Mouse (Mus musculus): ENCODE results near the gene Adamts9. TPM values are rescaled to one million over a fixed set of nuclear protein-coding genes. Genes with fewer than 3 reads are reported as not detected.

Gene Adamts9
- total and polyA plus RNA-seq, 2 experiments from 2014 or later = 2.0 to 9.4 TPM

GRCm38 (mm10) chr6:92809818-92810217 is 133.5 kb downstream of the Adamts9 start:
- Histone ChIP-seq H3K9me3 (ENCODE audit: low read length) (no peaks in the 10 kb centered on the region), H3K36me3 (ENCODE audit: insufficient read depth, low read length) (no peaks in the 10 kb centered on the region), H3K4me3 (ENCODE audit: low read depth, low read length) (no peak overlapping the region), H3K9ac (replicated peaks; ENCODE audit: low read length, poor library complexity, severe bottlenecking) (no peak overlapping the region), H3K27me3 (ENCODE audit: insufficient read depth, low read length) (no peaks in the 10 kb centered on the region), H3K27ac (ENCODE audit: low read depth, low read length) (no peak overlapping the region), H3K4me1 (ENCODE audit: insufficient read depth, low read length) (no peaks in the 10 kb centered on the region), H3K4me2 (ENCODE audit: low read depth, low read length, poor library complexity, severe bottlenecking) (no peak overlapping the region)
- TF ChIP-seq CTCF (IDR thresholded peaks at IDR 0.05) = no peak
- DNase-seq (ENCODE audit: low spot score) (no peak), ATAC-seq (ENCODE audit: low FRiP score) (no peak)
- WGBS = 80% methylated on average over 3 of the region's 3 CpGs

GRCm38 (mm10) chr6:92804254-92804971 is 138.9 kb downstream of the Adamts9 start:
- no peak for DNase-seq (ENCODE audit: low spot score)
- no peak overlapping the region for H3K27ac ChIP-seq (ENCODE audit: low read depth, low read length)
- WGBS = 91% methylated on average over 3 of the region's 3 CpGs
- H3K36me3 ChIP-seq (ENCODE audit: insufficient read depth, low read length) = no peaks in the 10 kb centered on the region
- TF ChIP-seq CTCF (IDR thresholded peaks at IDR 0.05) = no peak
- no peaks in the 10 kb centered on the region for H3K27me3 ChIP-seq (ENCODE audit: insufficient read depth, low read length)
- H3K4me1 ChIP-seq (ENCODE audit: insufficient read depth, low read length) = no peaks in the 10 kb centered on the region; the same call in 1 of the 2 replicates
- no peak overlapping the region for H3K9ac ChIP-seq (replicated peaks; ENCODE audit: low read length, poor library complexity, severe bottlenecking)
- no peaks in the 10 kb centered on the region for H3K9me3 ChIP-seq (ENCODE audit: low read length)
- ATAC-seq (ENCODE audit: low FRiP score) = no peak
- no peak overlapping the region for H3K4me2 ChIP-seq (ENCODE audit: low read depth, low read length, poor library complexity, severe bottlenecking)
- H3K4me3 ChIP-seq (ENCODE audit: low read depth, low read length) = no peak overlapping the region

- Histone ChIP-seq H3K27me3 (ENCODE audit: insufficient read depth, low read length) (no peaks in the 10 kb centered on the region), H3K4me1 (ENCODE audit: insufficient read depth, low read length) (no peaks in the 10 kb centered on the region; the same call in 1 of the 2 replicates), H3K4me2 (ENCODE audit: low read depth, low read length, poor library complexity, severe bottlenecking) (no peak overlapping the region), H3K9me3 (ENCODE audit: low read length) (no peaks in the 10 kb centered on the region), H3K36me3 (ENCODE audit: insufficient read depth, low read length) (no peaks in the 10 kb centered on the region), H3K27ac (ENCODE audit: low read depth, low read length) (no peak overlapping the region), H3K4me3 (ENCODE audit: low read depth, low read length) (no peak overlapping the region), H3K9ac (replicated peaks; ENCODE audit: low read length, poor library complexity, severe bottlenecking) (no peak overlapping the region)
- no peak for TF ChIP-seq CTCF (IDR thresholded peaks at IDR 0.05)
- WGBS = 33% methylated on average over 6 of the region's 6 CpGs
- ATAC-seq (ENCODE audit: low FRiP score) (peak; percentile 62; the same call in 1 of the 2 replicates), DNase-seq (ENCODE audit: low spot score) (peak; percentile 84)
These were observed 140.1 kb downstream of the Adamts9 start for GRCm38 (mm10) chr6:92803213-92803612.

GRCm38 (mm10) chr6:92802421-92802820 is 140.9 kb downstream of the Adamts9 start:
- TF ChIP-seq CTCF (IDR thresholded peaks at IDR 0.05) = no peak
- H3K27ac ChIP-seq (ENCODE audit: low read depth, low read length) = no peak overlapping the region
- H3K4me2 ChIP-seq (ENCODE audit: low read depth, low read length, poor library complexity, severe bottlenecking) = no peak overlapping the region
- DNase-seq (ENCODE audit: low spot score) (no peak), ATAC-seq (ENCODE audit: low FRiP score) (no peak)
- no peak overlapping the region for H3K9ac ChIP-seq (replicated peaks; ENCODE audit: low read length, poor library complexity, severe bottlenecking)
- 92% methylated on average over 11 of the region's 11 CpGs for WGBS
- no peaks in the 10 kb centered on the region for H3K9me3 ChIP-seq (ENCODE audit: low read length)
- no peaks in the 10 kb centered on the region for H3K36me3 ChIP-seq (ENCODE audit: insufficient read depth, low read length)
- H3K4me1 ChIP-seq (ENCODE audit: insufficient read depth, low read length) = no peaks in the 10 kb centered on the region; the same call in 1 of the 2 replicates
- no peak overlapping the region for H3K4me3 ChIP-seq (ENCODE audit: low read depth, low read length)
- H3K27me3 ChIP-seq (ENCODE audit: insufficient read depth, low read length) = no peaks in the 10 kb centered on the region

- no peak overlapping the region for H3K27ac ChIP-seq (ENCODE audit: low read depth, low read length)
- H3K4me2 ChIP-seq (ENCODE audit: low read depth, low read length, poor library complexity, severe bottlenecking) = no peak overlapping the region
- no peak overlapping the region for H3K9ac ChIP-seq (replicated peaks; ENCODE audit: low read length, poor library complexity, severe bottlenecking)
- no peaks in the 10 kb centered on the region for H3K36me3 ChIP-seq (ENCODE audit: insufficient read depth, low read length)
- no peak overlapping the region for H3K4me3 ChIP-seq (ENCODE audit: low read depth, low read length)
- no peak for TF ChIP-seq CTCF (IDR thresholded peaks at IDR 0.05)
- no peak for ATAC-seq (ENCODE audit: low FRiP score)
- no peaks in the 10 kb centered on the region; the same call in 1 of the 2 replicates for H3K4me1 ChIP-seq (ENCODE audit: insufficient read depth, low read length)
- H3K27me3 ChIP-seq (ENCODE audit: insufficient read depth, low read length) = no peaks in the 10 kb centered on the region
- WGBS = 84% methylated on average over 2 of the region's 2 CpGs
- DNase-seq (ENCODE audit: low spot score) = no peak
- no peaks in the 10 kb centered on the region for H3K9me3 ChIP-seq (ENCODE audit: low read length)
These were observed 141.8 kb downstream of the Adamts9 start for GRCm38 (mm10) chr6:92801462-92801861.

GRCm38 (mm10) chr6:92793804-92794203 is 149.5 kb downstream of the Adamts9 start:
- no peak for ATAC-seq (ENCODE audit: low FRiP score)
- H3K9me3 ChIP-seq (ENCODE audit: low read length) = no peaks in the 10 kb centered on the region
- H3K36me3 ChIP-seq (ENCODE audit: insufficient read depth, low read length) = no peaks in the 10 kb centered on the region
- H3K4me3 ChIP-seq (ENCODE audit: low read depth, low read length) = no peak overlapping the region
- no peak for TF ChIP-seq CTCF (IDR thresholded peaks at IDR 0.05)
- DNase-seq (ENCODE audit: low spot score) = no peak
- no peaks in the 10 kb centered on the region for H3K4me1 ChIP-seq (ENCODE audit: insufficient read depth, low read length)
- WGBS = 83% methylated on average over 6 of the region's 6 CpGs
- H3K4me2 ChIP-seq (ENCODE audit: low read depth, low read length, poor library complexity, severe bottlenecking) = no peak overlapping the region
- H3K9ac ChIP-seq (replicated peaks; ENCODE audit: low read length, poor library complexity, severe bottlenecking) = no peak overlapping the region
- no peak overlapping the region for H3K27ac ChIP-seq (ENCODE audit: low read depth, low read length)
- H3K27me3 ChIP-seq (ENCODE audit: insufficient read depth, low read length) = no peaks in the 10 kb centered on the region
